Mouse (Mus musculus) forebrain, embryonic 13.5 days (tissue): ENCODE data around the gene Ttll12. TPM values are rescaled to one million over a fixed set of nuclear protein-coding genes. Genes with fewer than 3 reads are reported as not detected.
A peak's percentile ranks its signal among the peaks of the same experiment; 100 is the strongest.

ENCODE experiments used
- ATAC-seq: fragments of 200-750 bp; cut with Nextera tagmentation; 2 replicates; pipeline ENCODE4 v1.8.0; 2017
- H3K27ac ChIP-seq: fragments of 300-500 bp; sonication (generic); 2 replicates; pipeline ENCODE4 v1.5.1; 2015; ENCODE audit warnings: inconsistent platforms, mild to moderate bottlenecking, moderate library complexity
- H3K27me3 ChIP-seq: fragments of 300-500 bp; sonication (generic); 2 replicates; pipeline ENCODE4 v1.6.1; 2015; ENCODE audit warnings: mild to moderate bottlenecking, inconsistent platforms
- H3K36me3 ChIP-seq: fragments of 300-500 bp; sonication (generic); 2 replicates; pipeline ENCODE4 v1.6.1; 2015; ENCODE audit warnings: mild to moderate bottlenecking, inconsistent platforms; ENCODE audit not compliant: poor library complexity, severe bottlenecking
- H3K4me1 ChIP-seq: fragments of 300-500 bp; sonication (generic); 2 replicates; pipeline ENCODE4 v1.6.1; 2015; ENCODE audit warnings: inconsistent platforms
- H3K4me2 ChIP-seq: fragments of 300-500 bp; sonication (generic); 2 replicates; pipeline ENCODE4 v1.6.1; 2015; ENCODE audit warnings: inconsistent platforms, mild to moderate bottlenecking, moderate library complexity
- H3K4me3 ChIP-seq: fragments of 300-500 bp; sonication (generic); 2 replicates; pipeline ENCODE4 v1.5.1; 2015; ENCODE audit warnings: mild to moderate bottlenecking, inconsistent platforms
- H3K9ac ChIP-seq: fragments of 300-500 bp; sonication (generic); 2 replicates; pipeline ENCODE4 v1.6.1; 2015; ENCODE audit warnings: mild to moderate bottlenecking, inconsistent platforms
- H3K9me3 ChIP-seq: fragments of 300-500 bp; sonication (generic); replicated peaks from 2 replicates; pipeline ENCODE4 v1.6.1; 2016; ENCODE audit warnings: inconsistent platforms
- WGBS: fragments of 180-500 bp; shearing (Covaris S2); methylation state at CpG from one replicate; pipeline ENCODE4 v1.1.7; 2015; 5-methylcytosine and 5-hydroxymethylcytosine counted together
- polyA plus RNA-seq: library from polyadenylated mRNA; unstranded; fragments of >200 nt; fragmentation: Nextera tagmentation; extraction: Ambion mirVana; gene quantifications from 2 replicates; pipeline ENCODE4 v1.2.1, GENCODE M21; 2015

The Ttll12 gene
- polyA plus RNA-seq, 1 experiment from 2014 or later = 40.7 TPM

DNA sequence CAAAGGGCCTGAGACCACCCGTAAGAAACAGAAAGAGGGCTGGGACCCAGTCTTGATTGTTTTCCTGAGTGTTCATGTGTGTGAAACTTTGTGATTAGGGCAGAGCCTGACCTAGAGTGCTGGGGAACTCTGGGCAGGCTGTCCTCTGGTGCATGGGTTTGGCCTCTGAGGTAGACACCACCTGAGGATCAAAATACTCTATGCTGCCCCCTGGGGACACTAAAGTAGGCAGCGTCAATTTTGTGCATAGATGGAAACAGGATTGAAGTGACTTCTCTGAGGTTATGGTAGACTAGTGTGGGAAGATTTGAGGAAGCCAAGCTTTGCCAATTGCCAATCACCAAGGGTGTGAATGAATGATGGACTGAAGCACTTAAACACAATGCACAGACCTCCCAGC lies 24.3 kb downstream of the Ttll12 start:
- no peak overlapping the region for H3K4me3 ChIP-seq

DNA sequence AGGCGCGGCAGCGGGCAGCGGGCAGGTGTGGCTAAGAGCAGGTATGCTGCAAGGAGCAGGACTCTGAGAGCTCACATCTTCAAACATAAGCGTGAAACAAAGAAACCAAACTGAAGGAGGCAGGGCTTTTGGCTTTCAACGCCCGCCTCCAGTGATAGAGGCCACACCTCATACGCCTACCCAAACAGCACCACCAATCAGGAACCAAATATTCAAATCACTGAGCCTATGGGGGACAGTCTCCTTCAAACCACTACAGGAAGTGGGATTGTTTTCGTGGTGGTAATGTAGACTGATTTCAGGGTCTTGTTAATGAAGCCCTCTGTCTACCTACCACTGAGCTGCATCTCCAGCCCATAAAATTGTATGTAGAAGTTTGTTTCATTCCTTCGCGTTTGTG lies 25.3 kb downstream of the Ttll12 start:
- H3K4me3 ChIP-seq = no peak overlapping the region
- no peaks in the 10 kb centered on the region for H3K9me3 ChIP-seq
- WGBS = 64% methylated on average over 11 of the region's 11 CpGs
- H3K27ac ChIP-seq = no peak overlapping the region
- 0 out of 2 replicates have a peak, but pooled peaks cover 3% of the 10 kb centered on the region for H3K27me3 ChIP-seq
- ATAC-seq = no peak
- no peaks in the 10 kb centered on the region for H3K4me1 ChIP-seq
- H3K9ac ChIP-seq = no peak overlapping the region
- peaks cover 7% of the 10 kb centered on the region for H3K36me3 ChIP-seq
- no peak overlapping the region for H3K4me2 ChIP-seq

More for the DNA sequence above, 24.3 kb downstream of the Ttll12 start:
- H3K9me3 ChIP-seq = no peaks in the 10 kb centered on the region
- H3K27me3 ChIP-seq = no peaks in the 10 kb centered on the region
- no peaks in the 10 kb centered on the region for H3K4me1 ChIP-seq
- H3K9ac ChIP-seq = no peak overlapping the region
- H3K4me2 ChIP-seq = no peak overlapping the region
- WGBS = 60% methylated on average over 2 of the region's 2 CpGs
- ATAC-seq = no peak
- peaks cover 17% of the 10 kb centered on the region for H3K36me3 ChIP-seq
- no peak overlapping the region for H3K27ac ChIP-seq

DNA sequence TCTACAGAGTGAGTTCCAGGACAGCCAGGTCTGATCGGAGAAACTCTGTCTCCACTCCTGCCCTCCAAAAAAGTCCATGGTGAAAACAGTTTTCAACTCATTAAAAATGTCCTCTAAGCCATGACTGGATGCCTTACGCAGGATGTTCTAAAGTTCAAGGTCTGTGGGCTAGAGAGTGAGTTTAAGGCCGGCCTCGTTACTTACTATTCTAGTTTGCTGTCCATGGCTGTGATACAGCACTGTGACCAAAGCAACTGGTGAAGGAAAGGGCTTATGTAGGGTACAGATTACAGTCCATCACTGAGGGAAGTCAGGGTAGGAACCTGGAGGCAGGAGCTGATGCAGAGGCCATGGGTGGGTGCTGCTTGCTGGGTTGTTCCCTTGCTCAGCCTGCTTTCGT lies 26.4 kb downstream of the Ttll12 start:
- Histone ChIP-seq H3K9ac (no peak overlapping the region), H3K9me3 (no peaks in the 10 kb centered on the region), H3K36me3 (no peaks in the 10 kb centered on the region), H3K4me2 (no peak overlapping the region), H3K4me3 (no peak overlapping the region), H3K27me3 (0 out of 2 replicates have a peak, but pooled peaks cover 10% of the 10 kb centered on the region), H3K4me1 (peaks cover 11% of the 10 kb centered on the region), H3K27ac (no peak overlapping the region)
- no peak for ATAC-seq
- 94% methylated on average over 5 of the region's 5 CpGs for WGBS

GRCm38 (mm10) chr15:83567728-83568127 lies 27.2 kb downstream of the Ttll12 start:
- no peak overlapping the region for H3K4me3 ChIP-seq
- WGBS = 92% methylated on average over 3 of the region's 3 CpGs
- H3K4me1 ChIP-seq = peaks cover 19% of the 10 kb centered on the region
- ATAC-seq = no peak
- H3K36me3 ChIP-seq = no peaks in the 10 kb centered on the region
- no peak overlapping the region for H3K4me2 ChIP-seq
- H3K9me3 ChIP-seq = no peaks in the 10 kb centered on the region
- no peak overlapping the region for H3K27ac ChIP-seq
- H3K9ac ChIP-seq = no peak overlapping the region
- 0 out of 2 replicates have a peak, but pooled peaks cover 10% of the 10 kb centered on the region for H3K27me3 ChIP-seq

GRCm38 (mm10) chr15:83566006-83566405 lies 29.0 kb downstream of the Ttll12 start:
- no peak for ATAC-seq
- H3K36me3 ChIP-seq = no peaks in the 10 kb centered on the region

DNA sequence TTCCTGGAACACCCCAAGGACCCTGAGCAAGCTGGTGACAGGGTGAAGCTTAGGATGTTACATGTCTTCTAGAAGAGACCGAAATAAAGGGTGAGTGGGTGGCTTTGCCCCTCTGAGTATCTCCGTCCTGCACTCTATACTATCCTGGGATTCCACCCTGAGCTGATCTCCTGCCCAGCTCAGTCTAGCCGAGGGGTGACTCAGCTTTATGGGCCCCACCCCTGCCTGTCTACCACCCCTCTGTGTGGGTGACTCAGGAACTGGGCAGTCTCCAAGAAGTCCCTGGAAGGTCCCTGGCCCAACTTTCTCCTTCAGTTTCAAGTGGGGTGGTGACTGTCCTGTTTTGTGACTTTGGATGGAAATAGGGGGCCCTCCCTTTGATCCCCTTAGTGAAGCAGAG lies 29.5 kb downstream of the Ttll12 start:
- no peak for ATAC-seq
- peaks cover 22% of the 10 kb centered on the region for H3K4me1 ChIP-seq
- WGBS = 93% methylated on average over 3 of the region's 3 CpGs

More at GRCm38 (mm10) chr15:83566006-83566405, 29.0 kb downstream of the Ttll12 start:
- H3K9me3 ChIP-seq = no peaks in the 10 kb centered on the region
- 0 out of 2 replicates have a peak, but pooled peaks cover 10% of the 10 kb centered on the region for H3K27me3 ChIP-seq
- H3K4me2 ChIP-seq = no peak overlapping the region
- no peak overlapping the region for H3K4me3 ChIP-seq
- 75% methylated on average over 5 of the region's 5 CpGs for WGBS
- H3K9ac ChIP-seq = no peak overlapping the region
- H3K27ac ChIP-seq = no peak overlapping the region
- peaks cover 22% of the 10 kb centered on the region for H3K4me1 ChIP-seq

DNA sequence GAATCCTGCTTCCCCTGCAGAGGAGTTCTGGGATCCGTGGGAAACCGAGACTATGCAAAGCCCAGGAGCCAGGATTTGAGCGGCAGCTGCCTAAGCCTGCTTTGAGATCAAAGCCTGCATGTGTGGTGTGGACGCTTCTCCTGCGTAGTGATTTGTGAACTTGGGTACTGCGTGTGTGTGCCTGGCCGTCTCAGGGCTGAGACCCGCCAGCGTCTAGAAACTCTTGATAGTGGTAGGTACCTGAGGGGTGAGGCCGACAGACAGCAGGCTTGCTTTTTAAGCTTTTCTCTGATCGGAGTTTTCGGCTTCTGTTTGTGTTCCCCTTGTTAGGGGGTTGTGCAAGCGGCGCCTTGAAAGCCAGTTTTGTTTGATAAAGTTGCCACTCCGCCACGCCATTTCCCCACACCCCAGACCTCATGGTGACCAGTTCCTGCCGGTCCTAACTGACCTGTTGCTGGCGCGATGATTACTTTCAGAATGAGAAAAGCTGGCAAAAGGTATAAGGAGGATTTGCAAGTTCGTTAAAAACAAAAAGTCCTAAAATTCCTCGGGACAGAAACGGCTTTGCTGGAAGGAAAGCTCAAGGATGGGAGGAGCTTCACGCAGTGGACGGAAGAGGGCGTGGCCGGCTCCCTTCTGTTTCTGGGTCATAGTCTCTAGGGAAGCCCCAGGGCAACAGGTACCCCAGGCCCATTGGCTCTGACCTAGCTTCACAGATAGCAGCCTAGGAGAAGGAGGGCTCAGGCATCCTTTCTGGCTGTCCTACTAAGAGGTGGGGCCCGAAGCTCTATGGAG lies 30.9 kb downstream of the Ttll12 start:
- no peaks in the 10 kb centered on the region for H3K36me3 ChIP-seq
- peaks cover 22% of the 10 kb centered on the region for H3K4me1 ChIP-seq
- 0 out of 2 replicates have a peak, but pooled peaks cover 10% of the 10 kb centered on the region for H3K27me3 ChIP-seq
- H3K9ac ChIP-seq = peak overlapping the region; percentile 70
- no peaks in the 10 kb centered on the region for H3K9me3 ChIP-seq
- H3K4me2 ChIP-seq = peak overlapping the region; percentile 90
- WGBS = 2% methylated on average over 27 of the region's 27 CpGs
- no peak overlapping the region for H3K27ac ChIP-seq
- peak; percentile 30 for ATAC-seq
- H3K4me3 ChIP-seq = peak overlapping the region; percentile 42

More for the DNA sequence above, 29.5 kb downstream of the Ttll12 start:
- Histone ChIP-seq H3K4me3 (no peak overlapping the region), H3K9me3 (no peaks in the 10 kb centered on the region), H3K36me3 (no peaks in the 10 kb centered on the region), H3K27me3 (0 out of 2 replicates have a peak, but pooled peaks cover 10% of the 10 kb centered on the region), H3K27ac (no peak overlapping the region), H3K4me2 (no peak overlapping the region), H3K9ac (no peak overlapping the region)

DNA sequence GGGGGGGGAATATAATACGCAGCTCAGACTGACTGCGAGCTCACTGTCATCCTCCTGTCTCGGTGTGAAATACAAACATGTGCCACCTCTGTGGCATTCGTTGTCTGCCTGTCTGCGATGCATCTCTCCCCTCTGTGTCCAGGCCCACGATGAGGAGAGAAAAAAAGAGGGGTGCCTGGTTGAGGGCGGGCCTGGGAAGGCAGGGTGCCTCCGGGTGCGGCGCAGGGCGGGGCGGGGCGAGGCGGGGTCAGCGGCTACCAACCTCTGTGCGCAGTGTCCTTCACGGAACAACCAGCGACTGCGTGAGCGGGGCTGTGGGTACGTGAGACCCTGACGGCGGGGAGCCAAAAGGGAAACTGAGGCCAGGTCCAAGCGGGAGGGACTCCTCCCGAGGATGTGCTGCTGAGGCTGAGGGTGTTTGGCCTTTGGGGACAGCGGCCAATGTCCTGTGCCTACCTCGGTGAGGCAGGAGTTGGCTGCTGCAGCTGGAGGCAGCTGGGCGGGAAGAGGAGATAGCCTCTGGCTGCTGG lies 31.6 kb downstream of the Ttll12 start, which contains the start of the genes Tspo and Mcat:
Gene Tspo (plus strand): TSS at position 266 of the 530 bp plus-strand sequence.
Gene Mcat (minus strand): TSS at position 461 of the 530 bp plus-strand sequence.
- Histone ChIP-seq H3K4me1 (peaks cover 22% of the 10 kb centered on the region), H3K4me3 (peak within 1 kb of the TSS; percentile 42), H3K9ac (peak within 1 kb of the TSS; percentile 70), H3K27me3 (0 out of 2 replicates have a peak, but pooled peaks cover 10% of the 10 kb centered on the region), H3K4me2 (peak within 1 kb of the TSS; percentile 90), H3K36me3 (no peaks in the 10 kb centered on the region), H3K27ac (peak within 1 kb of the TSS; percentile 19), H3K9me3 (no peaks in the 10 kb centered on the region)
- under 1% methylated on average over 26 of the region's 28 CpGs for WGBS
- ATAC-seq = peak; percentile 36

GRCm38 (mm10) chr15:83562626-83563270 lies 32.2 kb downstream of the Ttll12 start:
- 26% methylated on average over 15 of the region's 15 CpGs for WGBS
- Histone ChIP-seq H3K4me3 (peak overlapping the region; percentile 42), H3K27me3 (0 out of 2 replicates have a peak, but pooled peaks cover 10% of the 10 kb centered on the region), H3K36me3 (no peaks in the 10 kb centered on the region), H3K9me3 (no peaks in the 10 kb centered on the region), H3K27ac (peak overlapping the region; percentile 19), H3K4me1 (peaks cover 22% of the 10 kb centered on the region), H3K9ac (0 out of 2 replicates have a peak overlapping the region, but pooled peaks have one; percentile 70), H3K4me2 (peak overlapping the region; percentile 90)
- peak; percentile 81 for ATAC-seq

- Histone ChIP-seq H3K9ac (no peak overlapping the region), H3K9me3 (no peaks in the 10 kb centered on the region), H3K27me3 (0 out of 2 replicates have a peak, but pooled peaks cover 10% of the 10 kb centered on the region), H3K4me3 (no peak overlapping the region), H3K36me3 (no peaks in the 10 kb centered on the region), H3K4me1 (peaks cover 25% of the 10 kb centered on the region), H3K4me2 (no peak overlapping the region), H3K27ac (no peak overlapping the region)
- ATAC-seq = no peak
- 50% methylated on average over 5 of the region's 5 CpGs for WGBS
Observed at GRCm38 (mm10) chr15:83560941-83561477, 33.9 kb downstream of the Ttll12 start.

DNA sequence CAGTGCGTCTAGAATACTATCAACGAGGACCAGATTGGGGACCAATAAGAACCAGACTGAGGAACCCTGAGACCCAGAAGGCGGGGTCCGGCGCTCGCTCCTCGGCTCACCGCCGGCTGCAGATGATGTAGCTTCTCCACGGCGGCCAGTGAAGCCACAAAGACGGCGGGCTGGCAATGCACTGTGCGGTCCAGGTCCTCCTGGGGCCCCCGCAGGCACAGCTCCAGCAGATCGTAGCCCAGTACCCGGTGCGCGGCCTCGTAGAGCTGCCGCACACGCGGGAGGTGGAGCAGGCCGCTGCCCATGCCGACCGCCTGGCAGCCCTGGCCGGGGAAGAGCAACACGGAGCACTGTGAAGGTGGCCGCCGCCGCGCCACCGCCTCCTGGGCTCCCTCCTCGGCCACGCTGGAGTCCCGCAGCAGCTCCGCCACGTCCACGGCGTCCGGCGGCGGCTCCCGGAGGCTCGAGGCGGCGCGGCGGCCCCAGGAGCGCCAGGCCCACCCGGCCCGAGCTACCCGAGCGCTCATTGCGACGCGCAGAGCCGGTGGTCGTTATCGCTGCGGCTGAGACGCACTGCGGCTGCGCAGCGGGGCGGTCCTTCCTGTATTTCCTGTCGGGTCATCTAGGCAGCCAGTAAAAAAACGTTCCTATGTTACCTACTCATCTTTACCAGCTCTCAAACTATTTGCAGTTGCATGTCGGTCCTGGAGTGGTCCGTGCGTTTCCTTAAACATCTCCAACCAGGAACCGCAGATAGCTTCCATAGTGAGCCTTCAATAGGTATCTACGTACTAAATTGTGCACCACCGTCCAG lies 39.6 kb downstream of the Ttll12 start:
- Histone ChIP-seq H3K4me1 (peaks cover 15% of the 10 kb centered on the region), H3K36me3 (peaks cover 30% of the 10 kb centered on the region), H3K27me3 (no peaks in the 10 kb centered on the region), H3K4me2 (peak overlapping the region; percentile 76), H3K27ac (peak overlapping the region; percentile 95), H3K4me3 (peak overlapping the region; percentile 89), H3K9ac (peak overlapping the region; percentile 98), H3K9me3 (no peaks in the 10 kb centered on the region)
- WGBS = under 1% methylated on average over 70 of the region's 74 CpGs
- ATAC-seq = peak; percentile 93
